Mouse (Mus musculus): Measurements from ENCODE around the gene Acbd4.

Gene Acbd4

DNA sequence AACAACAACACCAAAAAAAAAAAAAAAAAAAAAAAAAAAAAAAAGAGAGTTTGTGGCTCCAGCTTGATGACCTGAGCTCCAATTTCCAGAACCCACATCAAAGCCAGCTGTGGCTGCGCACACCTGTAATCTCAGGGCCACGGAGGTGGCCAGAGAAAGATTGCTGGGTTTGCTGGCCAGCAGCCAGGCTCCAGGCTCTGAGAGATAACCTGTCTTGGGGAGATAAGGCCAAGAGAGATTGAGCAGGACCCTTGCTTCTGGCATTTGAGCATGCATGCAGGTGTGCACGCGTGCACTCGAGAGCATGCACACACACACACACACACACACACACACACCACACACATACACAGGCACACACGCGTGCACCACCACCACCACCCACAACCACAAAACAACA, 8.2 kb upstream of the Acbd4 start:
- no peak for DNase-seq (ENCODE audit: low spot score)

GRCm38 (mm10) chr11:103093862-103094833, 7.3 kb upstream of the Acbd4 start:
- DNase-seq (ENCODE audit: low spot score), result no peak

GRCm38 (mm10) chr11:103095107-103095670, 6.3 kb upstream of the Acbd4 start:
- DNase-seq (ENCODE audit: low spot score), result no peak

DNA sequence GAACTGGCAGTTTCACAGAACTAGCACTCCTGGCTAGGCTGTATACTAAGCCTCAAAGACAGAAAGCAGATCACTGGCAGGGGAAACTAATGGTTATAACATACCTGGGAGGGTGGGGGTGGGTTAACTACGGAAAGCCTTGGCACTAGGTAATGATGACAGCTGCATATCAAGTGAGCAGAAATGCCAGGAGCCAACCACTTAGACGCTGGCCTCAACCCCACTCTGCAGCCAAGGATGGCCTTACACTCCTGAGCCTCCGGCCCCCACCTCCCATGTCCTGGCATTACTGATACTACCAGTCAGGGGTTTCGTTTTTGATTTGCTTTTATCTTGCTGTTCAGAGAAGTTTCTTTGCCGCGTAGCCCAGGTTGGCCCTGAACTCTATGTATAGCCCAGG, 5.7 kb upstream of the Acbd4 start:
- no peak for DNase-seq (ENCODE audit: low spot score)

- no peak for DNase-seq (ENCODE audit: low spot score)
Measured at GRCm38 (mm10) chr11:103096979-103097894, 4.2 kb upstream of the Acbd4 start.

- no peak for DNase-seq (ENCODE audit: low spot score)
Measured at GRCm38 (mm10) chr11:103098531-103099190, 2.8 kb upstream of the Acbd4 start.

GRCm38 (mm10) chr11:103099352-103099940, 2.0 kb upstream of the Acbd4 start:
- no peak for DNase-seq (ENCODE audit: low spot score)

DNA sequence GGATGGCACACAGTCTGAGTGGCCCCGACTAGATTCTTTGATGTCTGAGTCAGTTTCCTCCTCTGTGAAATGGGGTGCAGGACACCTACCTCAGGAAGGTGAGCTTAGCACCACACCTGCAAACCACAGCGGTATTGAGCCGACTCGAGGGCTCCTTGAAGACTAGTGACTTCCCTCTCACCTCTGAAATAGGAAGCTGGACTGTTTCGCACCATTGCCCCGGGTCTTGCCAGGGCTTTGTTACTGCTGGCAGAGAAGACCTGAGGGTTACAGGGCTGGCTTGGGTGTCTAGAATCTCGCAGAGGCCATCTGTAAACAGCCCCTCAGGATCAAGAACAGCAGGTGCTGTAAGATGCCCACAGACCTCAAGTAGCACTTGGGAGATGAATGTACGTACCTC, 1.1 kb upstream of the Acbd4 start:
- no peak for DNase-seq (ENCODE audit: low spot score)

- no peak for DNase-seq (ENCODE audit: low spot score)
Measured at GRCm38 (mm10) chr11:103101866-103102501, 502 bp downstream of the Acbd4 start.

DNA sequence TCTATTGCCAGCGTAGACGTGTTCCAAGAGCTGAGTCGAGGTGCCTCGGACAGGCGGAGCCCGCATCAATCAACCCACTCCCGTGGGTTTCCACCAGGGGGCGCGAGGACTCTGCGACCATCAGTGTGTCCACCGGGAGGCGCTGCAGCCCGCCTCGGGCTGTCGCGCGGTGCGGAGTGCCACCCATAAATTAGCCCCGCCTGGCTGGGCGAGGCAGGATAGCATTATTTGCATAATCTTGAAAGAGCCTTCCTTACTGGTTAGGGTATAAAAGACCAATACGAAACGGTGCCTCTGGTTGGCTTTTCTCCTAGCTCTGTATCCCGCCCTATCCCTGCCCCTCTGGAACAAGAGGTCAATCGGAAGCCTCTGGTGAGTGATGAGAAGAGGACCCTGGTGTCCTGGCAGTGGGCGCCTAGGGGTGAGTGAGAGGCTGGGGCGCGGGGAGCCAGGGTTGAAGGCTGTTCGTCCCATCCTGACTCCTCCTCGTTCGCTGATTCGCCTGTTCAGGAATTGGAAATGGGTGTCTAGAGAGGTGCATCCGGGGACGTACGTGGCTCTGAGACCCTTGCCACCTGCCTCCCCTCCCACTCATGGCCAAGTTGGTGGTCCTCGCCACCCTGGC, 1.4 kb downstream of the Acbd4 start:
- DNase-seq (ENCODE audit: low spot score), result peak; percentile 93

- DNase-seq (ENCODE audit: low spot score), result no peak
Measured at GRCm38 (mm10) chr11:103103621-103104020, 2.1 kb downstream of the Acbd4 start.

GRCm38 (mm10) chr11:103104469-103104868, 3.0 kb downstream of the Acbd4 start:
- no peak for DNase-seq (ENCODE audit: low spot score)

DNA sequence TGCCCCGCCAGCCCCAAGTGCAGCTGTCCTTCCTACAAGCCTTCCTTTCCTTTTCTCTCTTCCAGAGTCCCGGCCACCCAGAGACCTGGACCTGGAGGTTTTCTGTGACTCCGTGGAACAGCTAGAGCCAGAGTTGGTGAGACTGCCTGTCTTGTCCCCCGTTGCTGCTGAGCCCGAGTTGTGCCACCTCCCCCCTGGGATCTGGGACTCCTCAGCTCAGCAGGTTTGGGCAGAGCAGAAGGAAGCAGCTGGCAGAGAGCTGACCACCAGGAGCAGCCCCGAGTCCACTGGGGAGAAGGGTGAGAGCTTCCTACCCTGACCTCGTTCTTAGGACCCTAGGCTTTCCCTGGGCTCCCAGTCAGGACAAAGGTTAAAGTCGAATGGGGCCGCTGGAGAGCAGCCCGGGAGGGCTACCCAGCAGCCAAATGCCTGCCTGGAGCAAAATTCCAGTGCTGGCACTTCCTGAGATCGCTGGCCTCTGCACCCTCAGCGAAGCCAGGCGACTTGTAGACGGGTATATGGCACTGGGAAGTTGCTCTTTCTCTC, 3.8 kb downstream of the Acbd4 start:
- no peak for DNase-seq (ENCODE audit: low spot score)

- DNase-seq (ENCODE audit: low spot score), result no peak
Measured at GRCm38 (mm10) chr11:103105810-103106209, 4.3 kb downstream of the Acbd4 start.

- no peak for DNase-seq (ENCODE audit: low spot score)
Measured at GRCm38 (mm10) chr11:103106386-103106785, 4.9 kb downstream of the Acbd4 start.

GRCm38 (mm10) chr11:103111301-103111700, 9.8 kb downstream of the Acbd4 start:
- no peak for DNase-seq (ENCODE audit: low spot score)

GRCm38 (mm10) chr11:103111881-103112551, 10.5 kb downstream of the Acbd4 start:
- DNase-seq (ENCODE audit: low spot score), result peak; percentile 83

GRCm38 (mm10) chr11:103112552-103112912, 11.1 kb downstream of the Acbd4 start:
- peak; percentile 54 for DNase-seq (ENCODE audit: low spot score)

GRCm38 (mm10) chr11:103113005-103113404, 11.5 kb downstream of the Acbd4 start:
- no peak for DNase-seq (ENCODE audit: low spot score)

- no peak for DNase-seq (ENCODE audit: low spot score)
Measured at GRCm38 (mm10) chr11:103113771-103114170, 12.3 kb downstream of the Acbd4 start.
